Mouse (Mus musculus): Measurements from ENCODE around the gene Nbl1. TPM values are rescaled to one million over a fixed set of nuclear protein-coding genes. Genes with fewer than 3 reads are reported as not detected.

Gene Nbl1
- polyA plus RNA-seq, 1 experiment from 2014 or later: 22.0 TPM

- ATAC-seq (ENCODE audit: insufficient read depth, low FRiP score, low TSS enrichment) (no peak), DNase-seq (ENCODE audit: low spot score) (no peak)
- H3K4me3 ChIP-seq (ENCODE audit: low read depth, low read length): no peak overlapping the region
- no peaks in the 10 kb centered on the region for H3K27me3 ChIP-seq (ENCODE audit: control insufficient read depth, insufficient read depth, low read length)
- H3K9me3 ChIP-seq (ENCODE audit: control insufficient read depth, low read length): no peaks in the 10 kb centered on the region
- no peaks in the 10 kb centered on the region for H3K36me3 ChIP-seq (ENCODE audit: control insufficient read depth, insufficient read depth, low read length)
- H3K4me2 ChIP-seq (ENCODE audit: low read depth): no peak overlapping the region
- no peak overlapping the region for H3K9ac ChIP-seq (ENCODE audit: low read length)
- no peak overlapping the region for H3K27ac ChIP-seq (ENCODE audit: low read depth, low read length)
- no peaks in the 10 kb centered on the region for H3K4me1 ChIP-seq (ENCODE audit: control insufficient read depth, insufficient read depth, low read length)
- 85% methylated on average over 5 of the region's 5 CpGs for WGBS
These were observed 28.0 kb downstream of the Nbl1 start for GRCm38 (mm10) chr4:139064831-139065230.

GRCm38 (mm10) chr4:139059569-139059968 is 33.2 kb downstream of the Nbl1 start:
- Histone ChIP-seq H3K4me1 (ENCODE audit: control insufficient read depth, insufficient read depth, low read length) (no peaks in the 10 kb centered on the region), H3K4me3 (ENCODE audit: low read depth, low read length) (no peak overlapping the region), H3K9ac (ENCODE audit: low read length) (no peak overlapping the region), H3K4me2 (ENCODE audit: low read depth) (no peak overlapping the region), H3K27me3 (ENCODE audit: control insufficient read depth, insufficient read depth, low read length) (no peaks in the 10 kb centered on the region), H3K9me3 (ENCODE audit: control insufficient read depth, low read length) (no peaks in the 10 kb centered on the region), H3K36me3 (ENCODE audit: control insufficient read depth, insufficient read depth, low read length) (no peaks in the 10 kb centered on the region), H3K27ac (ENCODE audit: low read depth, low read length) (no peak overlapping the region)
- DNase-seq (ENCODE audit: low spot score): peak; percentile 60
- WGBS: 5% methylated on average over 7 of the region's 7 CpGs
- no peak for ATAC-seq (ENCODE audit: insufficient read depth, low FRiP score, low TSS enrichment)

GRCm38 (mm10) chr4:139058029-139058428 is 34.8 kb downstream of the Nbl1 start:
- H3K27ac ChIP-seq (ENCODE audit: low read depth, low read length): no peak overlapping the region
- no peaks in the 10 kb centered on the region for H3K9me3 ChIP-seq (ENCODE audit: control insufficient read depth, low read length)
- no peak overlapping the region for H3K9ac ChIP-seq (ENCODE audit: low read length)
- H3K4me2 ChIP-seq (ENCODE audit: low read depth): no peak overlapping the region
- no peaks in the 10 kb centered on the region for H3K27me3 ChIP-seq (ENCODE audit: control insufficient read depth, insufficient read depth, low read length)
- ATAC-seq (ENCODE audit: insufficient read depth, low FRiP score, low TSS enrichment) (no peak), DNase-seq (ENCODE audit: low spot score) (no peak)
- no peaks in the 10 kb centered on the region for H3K4me1 ChIP-seq (ENCODE audit: control insufficient read depth, insufficient read depth, low read length)
- no peak overlapping the region for H3K4me3 ChIP-seq (ENCODE audit: low read depth, low read length)
- H3K36me3 ChIP-seq (ENCODE audit: control insufficient read depth, insufficient read depth, low read length): no peaks in the 10 kb centered on the region
- 89% methylated on average over 5 of the region's 5 CpGs for WGBS

GRCm38 (mm10) chr4:139057291-139057690 is 35.5 kb downstream of the Nbl1 start:
- no peak overlapping the region for H3K4me3 ChIP-seq (ENCODE audit: low read depth, low read length)
- H3K27me3 ChIP-seq (ENCODE audit: control insufficient read depth, insufficient read depth, low read length): no peaks in the 10 kb centered on the region
- no peak overlapping the region for H3K4me2 ChIP-seq (ENCODE audit: low read depth)
- 92% methylated on average over 5 of the region's 5 CpGs for whole genome bisulfite sequencing
- H3K27ac ChIP-seq (ENCODE audit: low read depth, low read length): no peak overlapping the region
- no peak for ATAC-seq (ENCODE audit: insufficient read depth, low FRiP score, low TSS enrichment)
- no peak for DNase-seq (ENCODE audit: low spot score)
- H3K9me3 ChIP-seq (ENCODE audit: control insufficient read depth, low read length): no peaks in the 10 kb centered on the region
- H3K36me3 ChIP-seq (ENCODE audit: control insufficient read depth, insufficient read depth, low read length): no peaks in the 10 kb centered on the region
- no peaks in the 10 kb centered on the region for H3K4me1 ChIP-seq (ENCODE audit: control insufficient read depth, insufficient read depth, low read length)
- H3K9ac ChIP-seq (ENCODE audit: low read length): no peak overlapping the region

- H3K9me3 ChIP-seq (ENCODE audit: control insufficient read depth, low read length): no peaks in the 10 kb centered on the region
- H3K36me3 ChIP-seq (ENCODE audit: control insufficient read depth, insufficient read depth, low read length): no peaks in the 10 kb centered on the region
- H3K9ac ChIP-seq (ENCODE audit: low read length): no peak overlapping the region
- H3K4me1 ChIP-seq (ENCODE audit: control insufficient read depth, insufficient read depth, low read length): no peaks in the 10 kb centered on the region
- DNase-seq (ENCODE audit: low spot score) (no peak), ATAC-seq (ENCODE audit: insufficient read depth, low FRiP score, low TSS enrichment) (no peak)
- H3K27me3 ChIP-seq (ENCODE audit: control insufficient read depth, insufficient read depth, low read length): no peaks in the 10 kb centered on the region
- 67% methylated on average over 3 of the region's 3 CpGs for WGBS
- no peak overlapping the region for H3K4me2 ChIP-seq (ENCODE audit: low read depth)
- H3K27ac ChIP-seq (ENCODE audit: low read depth, low read length): no peak overlapping the region
- no peak overlapping the region for H3K4me3 ChIP-seq (ENCODE audit: low read depth, low read length)
These were observed 37.0 kb downstream of the Nbl1 start for GRCm38 (mm10) chr4:139055744-139056143.

- no peaks in the 10 kb centered on the region for H3K36me3 ChIP-seq (ENCODE audit: control insufficient read depth, insufficient read depth, low read length)
- no peak overlapping the region for H3K27ac ChIP-seq (ENCODE audit: low read depth, low read length)
- 82% methylated on average over 4 of the region's 4 CpGs for WGBS
- no peaks in the 10 kb centered on the region for H3K9me3 ChIP-seq (ENCODE audit: control insufficient read depth, low read length)
- H3K4me3 ChIP-seq (ENCODE audit: low read depth, low read length): no peak overlapping the region
- no peaks in the 10 kb centered on the region for H3K27me3 ChIP-seq (ENCODE audit: control insufficient read depth, insufficient read depth, low read length)
- ATAC-seq (ENCODE audit: insufficient read depth, low FRiP score, low TSS enrichment): no peak
- DNase-seq (ENCODE audit: low spot score): no peak
- H3K4me1 ChIP-seq (ENCODE audit: control insufficient read depth, insufficient read depth, low read length): no peaks in the 10 kb centered on the region
- H3K9ac ChIP-seq (ENCODE audit: low read length): no peak overlapping the region
- H3K4me2 ChIP-seq (ENCODE audit: low read depth): no peak overlapping the region
These were observed 37.5 kb downstream of the Nbl1 start for GRCm38 (mm10) chr4:139055336-139055735.

GRCm38 (mm10) chr4:139054300-139054923 is 38.4 kb downstream of the Nbl1 start:
- no peaks in the 10 kb centered on the region for H3K27me3 ChIP-seq (ENCODE audit: control insufficient read depth, insufficient read depth, low read length)
- no peaks in the 10 kb centered on the region for H3K9me3 ChIP-seq (ENCODE audit: control insufficient read depth, low read length)
- H3K27ac ChIP-seq (ENCODE audit: low read depth, low read length): no peak overlapping the region
- 47% methylated on average over 9 of the region's 9 CpGs for WGBS
- H3K36me3 ChIP-seq (ENCODE audit: control insufficient read depth, insufficient read depth, low read length): no peaks in the 10 kb centered on the region
- no peak overlapping the region; the same call in 1 of the 2 replicates for H3K9ac ChIP-seq (ENCODE audit: low read length)
- H3K4me2 ChIP-seq (ENCODE audit: low read depth): no peak overlapping the region
- no peak overlapping the region for H3K4me3 ChIP-seq (ENCODE audit: low read depth, low read length)
- H3K4me1 ChIP-seq (ENCODE audit: control insufficient read depth, insufficient read depth, low read length): no peaks in the 10 kb centered on the region
- DNase-seq (ENCODE audit: low spot score) (no peak), ATAC-seq (ENCODE audit: insufficient read depth, low FRiP score, low TSS enrichment) (no peak)

GRCm38 (mm10) chr4:139053391-139053790 is 39.4 kb downstream of the Nbl1 start:
- no peak overlapping the region for H3K4me3 ChIP-seq (ENCODE audit: low read depth, low read length)
- H3K4me1 ChIP-seq (ENCODE audit: control insufficient read depth, insufficient read depth, low read length): no peaks in the 10 kb centered on the region
- ATAC-seq (ENCODE audit: insufficient read depth, low FRiP score, low TSS enrichment): no peak
- H3K27ac ChIP-seq (ENCODE audit: low read depth, low read length): no peak overlapping the region
- WGBS: 23% methylated on average over 5 of the region's 5 CpGs
- no peak for DNase-seq (ENCODE audit: low spot score)
- H3K9me3 ChIP-seq (ENCODE audit: control insufficient read depth, low read length): no peaks in the 10 kb centered on the region
- no peaks in the 10 kb centered on the region for H3K36me3 ChIP-seq (ENCODE audit: control insufficient read depth, insufficient read depth, low read length)
- H3K27me3 ChIP-seq (ENCODE audit: control insufficient read depth, insufficient read depth, low read length): no peaks in the 10 kb centered on the region
- H3K4me2 ChIP-seq (ENCODE audit: low read depth): no peak overlapping the region
- H3K9ac ChIP-seq (ENCODE audit: low read length): no peak overlapping the region

- H3K4me3 ChIP-seq (ENCODE audit: low read depth, low read length): no peak overlapping the region
- H3K27ac ChIP-seq (ENCODE audit: low read depth, low read length): no peak overlapping the region
- H3K36me3 ChIP-seq (ENCODE audit: control insufficient read depth, insufficient read depth, low read length): no peaks in the 10 kb centered on the region
- H3K4me1 ChIP-seq (ENCODE audit: control insufficient read depth, insufficient read depth, low read length): no peaks in the 10 kb centered on the region
- no peak overlapping the region for H3K4me2 ChIP-seq (ENCODE audit: low read depth)
- no peaks in the 10 kb centered on the region for H3K9me3 ChIP-seq (ENCODE audit: control insufficient read depth, low read length)
- DNase-seq (ENCODE audit: low spot score) (no peak), ATAC-seq (ENCODE audit: insufficient read depth, low FRiP score, low TSS enrichment) (no peak)
- H3K27me3 ChIP-seq (ENCODE audit: control insufficient read depth, insufficient read depth, low read length): no peaks in the 10 kb centered on the region
- 77% methylated on average over 7 of the region's 7 CpGs for WGBS
- no peak overlapping the region for H3K9ac ChIP-seq (ENCODE audit: low read length)
These were observed 40.0 kb downstream of the Nbl1 start for GRCm38 (mm10) chr4:139052796-139053195.
